Mouse (Mus musculus) lung, postnatal 10 days (tissue): ENCODE results near the gene Rhbdd2.
A peak's percentile ranks its signal among the peaks of the same experiment; 100 is the strongest.

ENCODE experiments used
- DNase-seq: peaks from one replicate; pipeline ENCODE4 v3.0.0; 2021

Gene Rhbdd2

GRCm38 (mm10) chr5:135690401-135690800 lies 58.0 kb downstream of the Rhbdd2 start:
- no peak for DNase-seq

GRCm38 (mm10) chr5:135691266-135691665 lies 58.8 kb downstream of the Rhbdd2 start:
- DNase-seq: no peak

GRCm38 (mm10) chr5:135693281-135693853 lies 60.9 kb downstream of the Rhbdd2 start:
- peak; percentile 67 for DNase-seq

GRCm38 (mm10) chr5:135695277-135695721 lies 62.9 kb downstream of the Rhbdd2 start:
- DNase-seq: no peak
